Mouse (Mus musculus): Measurements from ENCODE around the gene Tbc1d4. TPM values are rescaled to one million over a fixed set of nuclear protein-coding genes. Genes with fewer than 3 reads are reported as not detected.

The Tbc1d4 gene
- polyA plus RNA-seq, 1 experiment from 2014 or later = 13.0 TPM

GRCm38 (mm10) chr14:101517801-101518200 lies 91.2 kb downstream of the Tbc1d4 start:
- Histone ChIP-seq H3K4me3 (ENCODE audit: low read depth, low read length) (no peak overlapping the region), H3K4me1 (ENCODE audit: insufficient read depth) (no peaks in the 10 kb centered on the region), H3K9ac (no peak overlapping the region), H3K36me3 (ENCODE audit: insufficient read depth) (no peaks in the 10 kb centered on the region), H3K9me3 (ENCODE audit: low read depth, low read length) (no peaks in the 10 kb centered on the region), H3K27me3 (ENCODE audit: insufficient read depth, low read length) (no peaks in the 10 kb centered on the region), H3K4me2 (no peak overlapping the region), H3K27ac (ENCODE audit: low read depth) (no peak overlapping the region)
- ATAC-seq (ENCODE audit: insufficient read depth) = no peak
- DNase-seq = peak; percentile 18
- TF ChIP-seq CTCF (IDR thresholded peaks at IDR 0.05; ENCODE audit: low read depth) = no peak
- 66% methylated on average over 6 of the region's 6 CpGs for WGBS

DNA sequence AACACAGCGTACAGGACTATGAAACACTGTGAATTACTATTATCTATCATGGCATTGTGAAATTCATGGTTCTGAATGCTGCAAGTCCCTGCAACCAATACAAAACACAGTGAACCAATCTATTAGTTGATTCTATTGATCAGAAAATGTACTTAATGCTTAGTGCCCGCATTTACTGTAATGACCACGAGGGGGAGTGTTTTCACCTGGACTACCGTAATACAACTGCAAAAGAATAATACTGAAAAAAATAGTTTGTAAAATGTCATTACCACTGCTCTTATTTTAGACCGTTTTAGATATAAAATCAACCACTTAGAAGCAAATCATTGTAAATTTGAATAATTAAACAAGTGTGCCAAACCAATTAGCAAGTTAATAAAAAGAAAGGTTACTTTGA lies 91.7 kb downstream of the Tbc1d4 start:
- Histone ChIP-seq H3K36me3 (ENCODE audit: insufficient read depth) (no peaks in the 10 kb centered on the region), H3K4me2 (no peak overlapping the region), H3K9ac (no peak overlapping the region), H3K9me3 (ENCODE audit: low read depth, low read length) (no peaks in the 10 kb centered on the region), H3K27me3 (ENCODE audit: insufficient read depth, low read length) (no peaks in the 10 kb centered on the region), H3K4me1 (ENCODE audit: insufficient read depth) (no peaks in the 10 kb centered on the region), H3K27ac (ENCODE audit: low read depth) (no peak overlapping the region), H3K4me3 (ENCODE audit: low read depth, low read length) (no peak overlapping the region)
- WGBS = 19% methylated on average over 5 of the region's 5 CpGs
- DNase-seq = peak; percentile 74
- TF ChIP-seq CTCF (IDR thresholded peaks at IDR 0.05; ENCODE audit: low read depth) = peak; percentile 76
- ATAC-seq (ENCODE audit: insufficient read depth) = no peak

DNA sequence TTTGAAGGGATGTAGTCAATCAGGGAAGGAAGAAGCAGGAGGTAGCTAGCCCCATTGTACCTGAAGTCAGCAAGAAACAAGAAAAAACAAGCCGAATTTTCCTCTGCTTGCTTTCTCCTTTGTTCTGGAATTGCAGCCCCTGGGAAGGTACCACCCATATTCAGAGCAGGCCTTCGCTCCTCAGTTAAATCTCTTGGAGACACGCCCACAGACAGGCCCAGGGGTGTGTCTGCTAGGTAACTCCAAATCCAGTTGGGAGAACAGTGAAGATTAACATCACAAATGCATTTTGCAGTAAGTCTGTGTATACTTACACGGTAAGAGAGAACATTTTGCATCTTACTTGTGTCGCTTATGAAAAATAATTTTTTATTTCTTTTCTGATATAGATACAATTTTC lies 92.1 kb downstream of the Tbc1d4 start:
- H3K36me3 ChIP-seq (ENCODE audit: insufficient read depth) = no peaks in the 10 kb centered on the region
- 33% methylated on average over 5 of the region's 5 CpGs for WGBS
- H3K4me2 ChIP-seq = no peak overlapping the region
- H3K4me1 ChIP-seq (ENCODE audit: insufficient read depth) = no peaks in the 10 kb centered on the region
- ATAC-seq (ENCODE audit: insufficient read depth) (no peak), DNase-seq (no peak)
- no peaks in the 10 kb centered on the region for H3K9me3 ChIP-seq (ENCODE audit: low read depth, low read length)
- TF ChIP-seq CTCF (IDR thresholded peaks at IDR 0.05; ENCODE audit: low read depth) = no peak
- no peak overlapping the region for H3K27ac ChIP-seq (ENCODE audit: low read depth)
- H3K27me3 ChIP-seq (ENCODE audit: insufficient read depth, low read length) = no peaks in the 10 kb centered on the region
- no peak overlapping the region for H3K4me3 ChIP-seq (ENCODE audit: low read depth, low read length)
- no peak overlapping the region for H3K9ac ChIP-seq

- H3K27me3 ChIP-seq (ENCODE audit: insufficient read depth, low read length) = no peaks in the 10 kb centered on the region
- 91% methylated on average over 11 of the region's 11 CpGs for WGBS
- TF ChIP-seq CTCF (IDR thresholded peaks at IDR 0.05; ENCODE audit: low read depth) = no peak
- ATAC-seq (ENCODE audit: insufficient read depth) (no peak), DNase-seq (no peak)
- no peak overlapping the region for H3K4me3 ChIP-seq (ENCODE audit: low read depth, low read length)
- no peak overlapping the region for H3K27ac ChIP-seq (ENCODE audit: low read depth)
- no peaks in the 10 kb centered on the region for H3K4me1 ChIP-seq (ENCODE audit: insufficient read depth)
- no peaks in the 10 kb centered on the region for H3K9me3 ChIP-seq (ENCODE audit: low read depth, low read length)
- no peaks in the 10 kb centered on the region for H3K36me3 ChIP-seq (ENCODE audit: insufficient read depth)
- no peak overlapping the region for H3K4me2 ChIP-seq
- H3K9ac ChIP-seq = no peak overlapping the region
Measured at GRCm38 (mm10) chr14:101516031-101516430, 93.0 kb downstream of the Tbc1d4 start.

DNA sequence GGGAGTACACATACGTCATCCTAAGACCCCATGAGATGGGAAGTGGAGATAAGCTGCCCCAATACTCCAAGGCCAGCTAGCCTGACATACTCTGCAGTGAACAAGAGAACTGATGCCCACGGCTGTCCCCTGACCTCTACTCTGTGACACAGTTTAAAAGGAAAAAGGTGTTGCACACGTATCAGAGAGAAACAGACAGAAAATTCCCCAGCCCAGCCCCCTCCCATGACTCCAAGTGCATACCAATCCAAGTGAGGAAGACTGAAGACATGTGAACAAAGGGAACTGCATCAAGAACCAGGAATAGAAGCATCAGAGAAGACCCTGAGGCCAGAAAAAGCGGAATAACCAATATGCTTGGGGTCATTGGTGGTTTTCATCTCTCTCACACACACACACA lies 93.7 kb downstream of the Tbc1d4 start:
- Histone ChIP-seq H3K9ac (no peak overlapping the region), H3K4me3 (ENCODE audit: low read depth, low read length) (no peak overlapping the region), H3K9me3 (ENCODE audit: low read depth, low read length) (no peaks in the 10 kb centered on the region), H3K27ac (ENCODE audit: low read depth) (no peak overlapping the region), H3K36me3 (ENCODE audit: insufficient read depth) (no peaks in the 10 kb centered on the region), H3K4me2 (no peak overlapping the region), H3K27me3 (ENCODE audit: insufficient read depth, low read length) (no peaks in the 10 kb centered on the region), H3K4me1 (ENCODE audit: insufficient read depth) (no peaks in the 10 kb centered on the region)
- WGBS = 70% methylated on average over 4 of the region's 4 CpGs
- TF ChIP-seq CTCF (IDR thresholded peaks at IDR 0.05; ENCODE audit: low read depth) = no peak
- no peak for ATAC-seq (ENCODE audit: insufficient read depth)
- no peak for DNase-seq

- no peak for DNase-seq
- no peaks in the 10 kb centered on the region for H3K27me3 ChIP-seq (ENCODE audit: insufficient read depth, low read length)
- H3K9me3 ChIP-seq (ENCODE audit: low read depth, low read length) = no peaks in the 10 kb centered on the region
- no peak for TF ChIP-seq CTCF (IDR thresholded peaks at IDR 0.05; ENCODE audit: low read depth)
- WGBS = 77% methylated on average over 5 of the region's 5 CpGs
- H3K4me2 ChIP-seq = no peak overlapping the region
- no peak overlapping the region for H3K4me3 ChIP-seq (ENCODE audit: low read depth, low read length)
- no peaks in the 10 kb centered on the region for H3K4me1 ChIP-seq (ENCODE audit: insufficient read depth)
- no peak for ATAC-seq (ENCODE audit: insufficient read depth)
- H3K9ac ChIP-seq = no peak overlapping the region
- H3K27ac ChIP-seq (ENCODE audit: low read depth) = no peak overlapping the region
- no peaks in the 10 kb centered on the region for H3K36me3 ChIP-seq (ENCODE audit: insufficient read depth)
Measured at GRCm38 (mm10) chr14:101514557-101514971, 94.4 kb downstream of the Tbc1d4 start.

GRCm38 (mm10) chr14:101513163-101513562 lies 95.8 kb downstream of the Tbc1d4 start:
- Histone ChIP-seq H3K4me3 (ENCODE audit: low read depth, low read length) (no peak overlapping the region), H3K4me1 (ENCODE audit: insufficient read depth) (no peaks in the 10 kb centered on the region), H3K4me2 (no peak overlapping the region), H3K27me3 (ENCODE audit: insufficient read depth, low read length) (no peaks in the 10 kb centered on the region), H3K36me3 (ENCODE audit: insufficient read depth) (no peaks in the 10 kb centered on the region), H3K27ac (ENCODE audit: low read depth) (no peak overlapping the region), H3K9me3 (ENCODE audit: low read depth, low read length) (no peaks in the 10 kb centered on the region), H3K9ac (no peak overlapping the region)
- 64% methylated on average over 11 of the region's 11 CpGs for WGBS
- ATAC-seq (ENCODE audit: insufficient read depth) (peak; percentile 14; the same call in 1 of the 2 replicates), DNase-seq (peak; percentile 77)
- TF ChIP-seq CTCF (IDR thresholded peaks at IDR 0.05; ENCODE audit: low read depth) = no peak

DNA sequence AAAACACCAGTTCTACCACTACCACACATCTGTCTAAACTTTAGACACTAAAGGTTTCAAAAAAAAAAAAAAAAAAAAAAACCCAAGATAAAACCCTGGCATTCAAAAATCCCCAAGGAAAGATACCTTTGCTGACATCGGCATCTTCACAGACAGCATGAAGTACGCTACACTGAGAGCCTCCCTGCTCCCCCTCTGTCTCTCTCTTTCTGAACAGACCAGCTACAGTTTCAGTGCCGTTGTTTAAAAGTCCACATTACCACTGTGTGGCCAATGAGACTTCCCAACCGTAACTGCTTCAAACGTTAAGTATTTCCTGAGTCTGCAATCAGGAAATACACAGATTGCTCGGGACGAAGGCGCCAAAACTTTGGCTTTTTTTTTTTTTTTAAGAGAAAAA lies 97.6 kb downstream of the Tbc1d4 start:
- Histone ChIP-seq H3K4me2 (no peak overlapping the region), H3K9ac (no peak overlapping the region), H3K27me3 (ENCODE audit: insufficient read depth, low read length) (no peaks in the 10 kb centered on the region), H3K36me3 (ENCODE audit: insufficient read depth) (no peaks in the 10 kb centered on the region), H3K27ac (ENCODE audit: low read depth) (no peak overlapping the region), H3K9me3 (ENCODE audit: low read depth, low read length) (no peaks in the 10 kb centered on the region), H3K4me3 (ENCODE audit: low read depth, low read length) (no peak overlapping the region), H3K4me1 (ENCODE audit: insufficient read depth) (no peaks in the 10 kb centered on the region)
- DNase-seq (no peak), ATAC-seq (ENCODE audit: insufficient read depth) (no peak)
- WGBS = 63% methylated on average over 8 of the region's 8 CpGs
- no peak for TF ChIP-seq CTCF (IDR thresholded peaks at IDR 0.05; ENCODE audit: low read depth)
